Mouse (Mus musculus) kidney, postnatal 0 days (tissue): ENCODE data around the gene G6pc3. TPM values are rescaled to one million over a fixed set of nuclear protein-coding genes. Genes with fewer than 3 reads are reported as not detected.
A peak's percentile ranks its signal among the peaks of the same experiment; 100 is the strongest.

ENCODE experiments used
- ATAC-seq: fragments of 200-750 bp; cut with Nextera tagmentation; replicated peaks from 2 replicates; pipeline ENCODE4 v1.8.0; 2017; ENCODE audit warnings: low read depth, moderate number of reproducible peaks, moderate TSS enrichment, moderate library complexity; ENCODE audit not compliant: low FRiP score
- DNase-seq: peaks from one replicate; pipeline ENCODE4 v3.0.0-alpha.2; 2016; ENCODE audit warnings: low spot score
- H3K27ac ChIP-seq: fragments of 300-500 bp; sonication (generic); 2 replicates; pipeline ENCODE4 v1.5.1; 2014; ENCODE audit warnings: mild to moderate bottlenecking
- H3K27me3 ChIP-seq: fragments of 300-500 bp; sonication (generic); 2 replicates; pipeline ENCODE4 v1.6.1; 2014; ENCODE audit warnings: low read length, mixed read lengths; ENCODE audit not compliant: insufficient read depth
- H3K36me3 ChIP-seq: fragments of 300-500 bp; sonication (generic); 2 replicates; pipeline ENCODE4 v1.6.1; 2014; ENCODE audit warnings: low read length, mixed read lengths; ENCODE audit not compliant: insufficient read depth
- H3K4me1 ChIP-seq: fragments of 300-500 bp; sonication (generic); replicated peaks from 2 replicates; pipeline ENCODE4 v1.6.1; 2014; ENCODE audit warnings: antibody characterized with exemption, low read length, mixed read lengths; ENCODE audit not compliant: insufficient read depth
- H3K4me2 ChIP-seq: fragments of 300-500 bp; sonication (generic); 2 replicates; pipeline ENCODE4 v1.6.1; 2014; ENCODE audit warnings: mild to moderate bottlenecking, low read length, moderate library complexity, mixed read lengths
- H3K4me3 ChIP-seq: fragments of 300-500 bp; sonication (generic); replicated peaks from 2 replicates; pipeline ENCODE4 v1.5.1; 2014; ENCODE audit warnings: low read depth, low read length
- H3K9ac ChIP-seq: fragments of 300-500 bp; sonication (generic); 2 replicates; pipeline ENCODE4 v1.6.1; 2014; ENCODE audit warnings: low read depth, low read length
- H3K9me3 ChIP-seq: fragments of 300-500 bp; sonication (generic); replicated peaks from 2 replicates; pipeline ENCODE4 v1.6.1; 2016; ENCODE audit warnings: low read length, inconsistent platforms, mixed read lengths
- CTCF ChIP-seq: IDR thresholded peaks from 2 replicates; pipeline ENCODE4 v1.5.1; 2016; ENCODE audit warnings: antibody characterized with exemption, low read depth, mild to moderate bottlenecking, moderate library complexity
- WGBS: fragments of 180-500 bp; shearing (Covaris S2); extraction: QIAGEN DNeasy Blood & Tissue Kit; methylation state at CpG from one replicate; pipeline ENCODE4 v1.1.7; 2014; 5-methylcytosine and 5-hydroxymethylcytosine counted together
- polyA plus RNA-seq: library from polyadenylated mRNA; unstranded; fragments of >200 nt; fragmentation: Nextera tagmentation; extraction: Ambion mirVana; gene quantifications from 2 replicates; pipeline ENCODE4 v1.2.1, GENCODE M21; 2015

Gene G6pc3
- 41.4 and 43.6 TPM in 2 replicates for polyA plus RNA-seq

DNA sequence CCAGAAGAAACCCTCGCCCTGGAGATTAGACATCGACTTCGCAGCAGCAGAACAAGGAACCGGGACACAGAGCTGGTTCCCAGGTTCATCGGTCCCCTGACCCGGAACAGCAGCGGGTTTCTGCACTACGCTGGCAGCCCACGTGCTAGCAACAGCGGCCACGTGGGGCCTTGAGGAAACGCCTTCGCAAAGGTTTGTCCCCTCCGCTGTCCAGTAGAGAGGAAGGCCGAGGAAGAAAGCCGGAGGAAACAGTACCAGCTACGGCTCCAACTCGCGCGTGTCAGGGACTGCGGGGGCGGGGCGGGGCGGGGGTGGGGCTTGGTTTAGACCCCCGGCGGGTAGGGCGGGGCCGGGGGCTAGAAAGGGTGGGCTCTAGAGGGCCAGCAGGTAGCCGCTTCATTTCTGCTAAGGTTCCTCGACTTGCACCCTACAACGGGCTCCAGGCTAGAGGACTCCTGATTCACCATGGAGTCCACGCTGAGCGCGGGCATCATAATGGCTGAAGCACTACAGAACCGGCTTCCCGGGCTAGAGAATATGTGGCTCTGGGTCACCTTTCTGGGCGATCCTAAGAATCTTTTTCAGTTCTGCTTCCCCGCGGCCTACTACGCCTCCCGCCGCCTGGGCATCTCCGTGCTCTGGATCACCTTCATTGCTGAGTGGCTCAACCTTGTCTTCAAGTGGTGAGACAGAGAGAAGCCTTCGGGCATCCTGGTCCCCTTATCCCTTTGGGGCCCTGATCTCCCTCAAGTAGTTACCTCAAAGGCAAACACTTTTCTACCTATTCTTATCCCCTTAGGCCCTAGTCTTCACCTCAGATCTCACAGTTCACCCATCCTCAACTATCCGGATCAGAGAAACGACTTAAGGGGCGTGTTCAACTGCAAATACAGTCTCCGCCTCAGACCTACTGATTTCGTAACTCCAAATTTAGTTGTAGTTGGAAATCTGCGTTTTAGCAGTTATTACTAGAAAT is at the start of gene G6pc3:
Gene G6pc3 (plus strand): TSS at position 160 of the 976 bp plus-strand sequence.
- ATAC-seq: peak; percentile 85
- H3K36me3 ChIP-seq: peaks cover 6% of the 10 kb centered on the region; the same call in 1 of the 2 replicates

GRCm38 (mm10) chr11:102140508-102140907 is 48.9 kb upstream of the G6pc3 start:
- peak; percentile 76 for DNase-seq
- Histone ChIP-seq H3K4me3 (no peak overlapping the region), H3K27ac (no peak overlapping the region), H3K9me3 (no peaks in the 10 kb centered on the region), H3K27me3 (peaks cover 8% of the 10 kb centered on the region), H3K4me1 (peaks cover 5% of the 10 kb centered on the region; the same call in 1 of the 2 replicates), H3K4me2 (no peak overlapping the region), H3K9ac (no peak overlapping the region), H3K36me3 (no peaks in the 10 kb centered on the region)
- peak; percentile 93 for TF ChIP-seq CTCF
- 1% methylated on average over 5 of the region's 5 CpGs for WGBS
- no peak for ATAC-seq

More for the DNA sequence above, at the start of gene G6pc3:
- 1% methylated on average over 50 of the region's 50 CpGs for WGBS
- Histone ChIP-seq H3K4me3 (peak within 1 kb of the TSS; percentile 61), H3K9ac (peak within 1 kb of the TSS; percentile 69), H3K4me2 (peak within 1 kb of the TSS; percentile 86), H3K27ac (peak within 1 kb of the TSS; percentile 75), H3K9me3 (no peaks in the 10 kb centered on the region), H3K4me1 (peaks cover 16% of the 10 kb centered on the region; the same call in 1 of the 2 replicates), H3K27me3 (no peaks in the 10 kb centered on the region)
- DNase-seq: peak; percentile 95
- TF ChIP-seq CTCF: no peak

DNA sequence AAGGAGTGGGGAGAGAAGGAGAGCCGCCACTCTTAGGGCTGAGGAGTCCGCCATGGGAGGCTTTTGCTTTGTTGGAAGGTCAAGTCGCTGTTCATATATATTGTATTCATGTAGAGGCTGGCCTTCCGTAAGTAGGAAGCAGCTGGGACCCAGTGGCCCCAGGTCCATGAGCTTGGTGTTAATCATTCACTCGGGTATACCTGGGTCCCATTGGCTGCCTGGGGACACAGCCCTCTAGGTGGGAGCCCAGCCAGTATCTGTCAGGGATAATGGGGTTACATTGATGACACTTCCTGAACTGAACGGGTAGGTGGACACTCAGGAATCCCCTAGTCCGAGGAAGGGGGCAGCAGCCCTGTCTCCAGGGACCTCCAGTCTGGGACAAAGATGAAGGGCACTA is 47.1 kb upstream of the G6pc3 start:
- Histone ChIP-seq H3K9me3 (no peaks in the 10 kb centered on the region), H3K27ac (no peak overlapping the region), H3K27me3 (peaks cover 24% of the 10 kb centered on the region), H3K4me1 (peaks cover 9% of the 10 kb centered on the region; the same call in 1 of the 2 replicates), H3K9ac (no peak overlapping the region), H3K4me3 (no peak overlapping the region), H3K4me2 (no peak overlapping the region), H3K36me3 (no peaks in the 10 kb centered on the region)
- DNase-seq: no peak
- 0 out of 2 replicates have a peak, but pooled peaks have one; percentile 29 for ATAC-seq
- TF ChIP-seq CTCF: no peak
- 53% methylated on average over 7 of the region's 7 CpGs for WGBS

GRCm38 (mm10) chr11:102144957-102145470 is 44.4 kb upstream of the G6pc3 start:
- no peak overlapping the region for H3K9ac ChIP-seq
- H3K4me2 ChIP-seq: peak overlapping the region; percentile 51
- H3K27me3 ChIP-seq: peaks cover 36% of the 10 kb centered on the region
- peak overlapping the region; percentile 26 for H3K4me3 ChIP-seq
- no peak for TF ChIP-seq CTCF
- ATAC-seq (no peak), DNase-seq (no peak)
- 30% methylated on average over 13 of the region's 13 CpGs for WGBS
- no peak overlapping the region for H3K27ac ChIP-seq
- no peaks in the 10 kb centered on the region for H3K9me3 ChIP-seq
- H3K36me3 ChIP-seq: no peaks in the 10 kb centered on the region
- peaks cover 9% of the 10 kb centered on the region; the same call in 1 of the 2 replicates for H3K4me1 ChIP-seq

- TF ChIP-seq CTCF: no peak
- Histone ChIP-seq H3K9me3 (no peaks in the 10 kb centered on the region), H3K36me3 (no peaks in the 10 kb centered on the region), H3K4me1 (peaks cover 9% of the 10 kb centered on the region; the same call in 1 of the 2 replicates), H3K27me3 (peaks cover 36% of the 10 kb centered on the region), H3K9ac (no peak within 1 kb of the TSS), H3K27ac (no peak within 1 kb of the TSS), H3K4me3 (peak within 1 kb of the TSS; percentile 26), H3K4me2 (peak within 1 kb of the TSS; percentile 51)
- WGBS: 1% methylated on average over 50 of the region's 50 CpGs
- no peak for ATAC-seq
- DNase-seq: no peak
These were observed 43.9 kb upstream of the G6pc3 start, which contains the start of gene Nags for GRCm38 (mm10) chr11:102145471-102146001. Nags (plus strand) TSS chr11:102145513.

GRCm38 (mm10) chr11:102146005-102146404 is 43.4 kb upstream of the G6pc3 start:
- Histone ChIP-seq H3K9ac (no peak overlapping the region), H3K9me3 (no peaks in the 10 kb centered on the region), H3K4me2 (peak overlapping the region; percentile 51), H3K36me3 (no peaks in the 10 kb centered on the region), H3K27me3 (peaks cover 36% of the 10 kb centered on the region), H3K27ac (no peak overlapping the region), H3K4me1 (peaks cover 9% of the 10 kb centered on the region; the same call in 1 of the 2 replicates), H3K4me3 (peak overlapping the region; percentile 26; the same call in 1 of the 2 replicates)
- TF ChIP-seq CTCF: no peak
- DNase-seq: no peak
- WGBS: 6% methylated on average over 16 of the region's 16 CpGs
- ATAC-seq: no peak
